ENCODE assay signal across 1 mouse cellular context in the genomic region with DNA sequence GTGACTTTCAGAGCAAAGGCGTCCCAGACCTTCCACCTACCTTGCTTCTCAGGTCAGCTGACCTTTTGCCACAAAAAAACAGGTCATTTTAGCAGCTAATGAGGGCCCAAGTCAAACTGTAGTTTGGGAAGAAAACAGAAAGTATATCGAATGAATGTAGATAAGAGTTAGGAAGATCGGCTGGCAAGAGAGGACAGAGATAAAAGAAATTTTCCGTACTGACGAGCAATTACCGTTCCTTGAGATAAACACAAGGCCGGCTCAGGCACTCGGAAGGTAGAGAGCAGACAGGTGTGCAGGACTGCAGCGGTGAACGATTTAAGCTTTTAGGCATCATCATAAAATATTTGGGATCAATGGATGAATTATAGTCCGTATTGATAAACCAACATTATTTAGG.
TF ChIP-seq lines count a peak whose summit lies in the region.

No protein-coding gene starts in this region.

TF ChIP-seq in MEL, 35 proteins besides CTCF, POLR2A, EP300 and RAD21:
- TF ChIP-seq TCF12 (IDR thresholded peaks at IDR 0.05; ENCODE audit: low read depth, low read length) (0 out of 2 replicates have a peak, but pooled peaks have one; percentile 9), ZNF384 (IDR thresholded peaks at IDR 0.05; ENCODE audit: low read depth, low read length) (no peak)
